Mouse (Mus musculus) ES-E14 (cell line): ENCODE measurements at regions not wholly inside any gene's neighbourhood (a gene's known extent, or its start where the extent isn't known, plus 50 kb on each side); places are given as distances from the start of the nearest gene placed in this dataset.

Source experiments
- DNase-seq: peaks from one replicate; pipeline ENCODE4 v3.0.0-alpha.2; 2013; ENCODE audit warnings: low read depth, low spot score
- H3K27ac ChIP-seq: 2 replicates; pipeline ENCODE4 v1.5.1; 2012; ENCODE audit warnings: low read depth, mild to moderate bottlenecking, low read length, moderate library complexity, mixed read lengths; ENCODE audit not compliant: poor library complexity, insufficient read depth, severe bottlenecking
- H3K36me3 ChIP-seq: 2 replicates; pipeline ENCODE4 v1.6.1; 2012; ENCODE audit warnings: mild to moderate bottlenecking, low read length, moderate library complexity, mixed read lengths; ENCODE audit not compliant: control insufficient read depth, poor library complexity, insufficient read depth, severe bottlenecking
- H3K4me1 ChIP-seq, 2 experiments: fragments of 150-350 bp in 1 of 2; sonication (generic) in 1 of 2; 2 replicates each; pipeline ENCODE4 v1.6.1; 2012; ENCODE audit warnings: low read length in 2 of 2, mild to moderate bottlenecking in 1 of 2, mixed read lengths in 1 of 2; ENCODE audit not compliant: control insufficient read depth in 2 of 2, insufficient read depth in 2 of 2, poor library complexity in 1 of 2
- H3K4me3 ChIP-seq, 2 experiments: fragments of 150-350 bp in 1 of 2; sonication (generic) in 1 of 2; 2 replicates each; pipeline ENCODE4 v1.5.1; 2012; ENCODE audit warnings: low read length in 2 of 2, low read depth in 1 of 2, mild to moderate bottlenecking in 1 of 2, mixed read lengths in 1 of 2; ENCODE audit not compliant: insufficient read depth in 1 of 2, poor library complexity in 1 of 2, severe bottlenecking in 1 of 2
- H3K9ac ChIP-seq: 2 replicates; pipeline ENCODE4 v1.6.1; 2012; ENCODE audit warnings: low read depth, mild to moderate bottlenecking, low read length, mixed read lengths; ENCODE audit not compliant: poor library complexity, insufficient read depth, severe bottlenecking
- H3K9me3 ChIP-seq: fragments of 150-350 bp; sonication (generic); 2 replicates; pipeline ENCODE4 v1.6.1; 2012; ENCODE audit warnings: low read depth, mild to moderate bottlenecking, low read length; ENCODE audit not compliant: control insufficient read depth, insufficient read depth
- CHD2 ChIP-seq: IDR thresholded peaks from 2 replicates; pipeline ENCODE4 v1.6.1; 2014; ENCODE audit warnings: mild to moderate bottlenecking, low read depth, low read length, inconsistent platforms
- HCFC1 ChIP-seq: IDR thresholded peaks from 2 replicates; pipeline ENCODE4 v1.6.1; 2012; ENCODE audit warnings: low read length, inconsistent platforms, borderline replicate concordance; ENCODE audit not compliant: insufficient read depth
- MAFK ChIP-seq: IDR thresholded peaks from 2 replicates; pipeline ENCODE4 v1.6.1; 2014; ENCODE audit warnings: mild to moderate bottlenecking, low read depth, low read length, inconsistent platforms; ENCODE audit not compliant: insufficient read depth
- ZC3H11A ChIP-seq: IDR thresholded peaks from 2 replicates; pipeline ENCODE4 v1.6.1; 2012; ENCODE audit warnings: low read depth, mild to moderate bottlenecking, inconsistent platforms, low read length, borderline replicate concordance
- ZNF384 ChIP-seq: IDR thresholded peaks from 2 replicates; pipeline ENCODE4 v1.6.1; 2012; ENCODE audit warnings: low read depth, low read length, inconsistent platforms
- in situ Hi-C, 2 experiments: fragments of 600-800 bp; cut with MboI; formaldehyde crosslinking; loops; one replicate each; pipeline ENCODE4 v1.15.1; 2025; ENCODE audit warnings: low sequenced_read_pairs in 2 of 2, inconsistent platforms in 1 of 2; ENCODE audit not compliant: unreplicated experiment in 2 of 2

DNA sequence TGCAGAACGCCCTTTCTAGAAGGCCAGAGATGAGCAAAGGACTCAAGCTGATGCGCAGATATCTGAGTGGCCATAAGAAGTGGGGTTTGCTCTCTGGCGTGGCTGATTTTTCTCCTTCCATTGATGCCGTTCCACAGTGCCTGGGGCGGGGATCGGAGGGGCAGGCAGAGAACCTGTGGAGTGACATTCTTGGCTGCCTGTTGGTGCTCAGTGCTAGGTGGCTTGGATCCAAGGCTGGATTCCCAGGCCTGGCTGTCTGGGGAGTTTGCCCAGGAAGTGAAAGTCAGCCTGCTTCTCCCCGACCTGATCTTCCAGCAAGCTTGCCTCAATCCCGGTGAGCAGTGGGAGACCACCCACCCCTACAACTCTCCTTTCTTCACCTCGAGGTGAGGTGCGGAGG is 181.5 kb downstream of the 3110018I06Rik start:
- TF ChIP-seq ZC3H11A, result no peak
- TF ChIP-seq ZNF384, result no peak
- no peak for TF ChIP-seq HCFC1
- no peak for TF ChIP-seq MAFK
- TF ChIP-seq CHD2, result no peak
- no peak for DNase-seq
- in situ Hi-C loops, result no loop called here
- Histone ChIP-seq H3K4me1 (no peaks in the 10 kb centered on the region), H3K27ac (no peak overlapping the region), H3K4me3 (no peak overlapping the region), H3K9me3 (no peaks in the 10 kb centered on the region), H3K36me3 (no peaks in the 10 kb centered on the region), H3K9ac (no peak overlapping the region)

- Histone ChIP-seq H3K4me3 (no peak overlapping the region), H3K9me3 (no peaks in the 10 kb centered on the region), H3K27ac (no peak overlapping the region), H3K4me1 (no peaks in the 10 kb centered on the region), H3K36me3 (no peaks in the 10 kb centered on the region), H3K9ac (no peak overlapping the region)
- TF ChIP-seq MAFK (no peak), ZC3H11A (no peak), CHD2 (no peak), HCFC1 (no peak), ZNF384 (no peak)
- DNase-seq, result no peak
- in situ Hi-C loops, result no loop called here
Measured at GRCm38 (mm10) chr12:107677076-107677475, 188.6 kb downstream of the 3110018I06Rik start.

DNA sequence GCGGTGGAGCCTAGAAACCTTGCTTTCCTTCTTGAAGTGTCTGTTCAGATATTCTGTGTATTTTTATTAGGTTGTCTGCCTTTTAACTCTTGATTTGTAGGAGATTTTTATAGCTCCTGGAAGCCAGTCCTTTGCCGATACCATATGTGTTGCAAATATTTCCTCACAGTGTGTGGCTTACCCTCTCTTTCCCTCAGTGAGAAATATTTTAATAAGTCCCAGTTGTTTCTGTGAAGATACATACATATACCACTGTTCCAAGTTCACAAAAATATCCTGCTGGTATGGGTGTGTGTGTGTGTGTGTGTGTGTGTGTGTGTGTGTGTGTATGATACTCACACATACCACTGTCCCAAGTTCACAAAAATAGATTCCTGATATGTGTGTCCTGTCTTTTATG is 199.0 kb downstream of the 3110018I06Rik start:
- Histone ChIP-seq H3K4me3 (no peak overlapping the region), H3K9ac (no peak overlapping the region), H3K36me3 (no peaks in the 10 kb centered on the region), H3K27ac (no peak overlapping the region), H3K4me1 (peaks cover 0 to 4% of the 10 kb centered on the region in 2 experiments; a peak in 1 of 4 replicates), H3K9me3 (no peaks in the 10 kb centered on the region)
- TF ChIP-seq ZNF384 (no peak), HCFC1 (no peak), CHD2 (no peak), MAFK (no peak), ZC3H11A (no peak)
- in situ Hi-C loops, result no loop called here
- no peak for DNase-seq

DNA sequence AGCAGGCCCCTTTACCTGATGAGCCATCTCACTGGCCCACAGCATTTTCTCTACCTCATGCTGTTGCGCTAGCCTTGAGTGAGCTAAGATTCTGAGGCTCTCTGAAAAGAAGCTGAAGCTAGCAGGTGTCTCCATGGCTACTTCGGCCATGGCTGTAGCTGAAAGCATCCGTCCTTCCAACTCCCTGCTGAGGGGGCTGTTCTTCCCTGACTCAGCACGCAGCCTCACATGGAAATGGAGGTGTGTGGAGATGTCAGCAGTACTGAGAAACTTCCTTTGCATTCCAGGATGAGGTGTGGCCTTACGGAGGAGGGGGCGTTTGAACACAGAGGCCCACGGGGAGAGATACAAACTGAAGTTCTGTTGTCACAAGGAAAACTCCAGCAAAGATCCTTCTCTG is 201.0 kb downstream of the 3110018I06Rik start:
- H3K4me3 ChIP-seq, result no peak overlapping the region
- peaks cover 0 to 4% of the 10 kb centered on the region in 2 experiments; a peak in 1 of 4 replicates for H3K4me1 ChIP-seq
- in situ Hi-C loops, result no loop called here
- TF ChIP-seq CHD2, result no peak
- no peak for TF ChIP-seq HCFC1
- peak; percentile 71 for TF ChIP-seq MAFK
- no peak for DNase-seq
- H3K9me3 ChIP-seq, result no peaks in the 10 kb centered on the region
- no peaks in the 10 kb centered on the region for H3K36me3 ChIP-seq
- no peak overlapping the region for H3K27ac ChIP-seq
- H3K9ac ChIP-seq, result no peak overlapping the region

DNA sequence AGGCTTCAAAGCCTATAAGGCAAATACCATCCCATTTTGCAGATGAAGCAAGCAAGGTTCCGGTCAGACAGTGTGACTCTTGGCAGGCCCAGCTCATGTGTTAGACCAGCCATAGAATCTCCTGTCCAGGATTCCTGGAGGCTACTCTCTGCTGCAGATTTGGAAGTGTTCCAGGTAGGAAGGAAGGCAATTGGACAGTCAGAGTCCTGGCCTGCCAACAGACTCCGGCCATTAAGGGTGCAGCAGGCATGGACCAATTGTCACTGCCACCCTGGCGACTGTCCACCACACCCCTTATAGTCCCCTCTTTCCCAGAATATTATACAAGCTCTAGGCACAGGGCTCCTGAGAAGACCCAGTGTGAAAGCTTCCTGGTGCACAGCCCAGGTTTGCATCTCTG is 201.6 kb downstream of the 3110018I06Rik start:
- H3K36me3 ChIP-seq, result no peaks in the 10 kb centered on the region

More for the DNA sequence above, 201.6 kb downstream of the 3110018I06Rik start:
- H3K4me3 ChIP-seq, result no peak overlapping the region
- no peak overlapping the region for H3K27ac ChIP-seq
- no peak overlapping the region for H3K9ac ChIP-seq
- TF ChIP-seq HCFC1 (no peak), MAFK (no peak), ZC3H11A (no peak), ZNF384 (no peak), CHD2 (no peak)
- H3K4me1 ChIP-seq, result peaks cover 0 to 4% of the 10 kb centered on the region in 2 experiments; a peak in 1 of 4 replicates
- in situ Hi-C loops, result no loop called here
- DNase-seq, result no peak
- no peaks in the 10 kb centered on the region for H3K9me3 ChIP-seq
